Mouse (Mus musculus): Measurements from ENCODE around the gene Plxna4.

Gene Plxna4

GRCm38 (mm10) chr6:32469196-32469595, 118.8 kb downstream of the Plxna4 start:
- DNase-seq = peak; percentile 2

- no peak for DNase-seq
These were observed 122.9 kb downstream of the Plxna4 start for GRCm38 (mm10) chr6:32465129-32465528.

GRCm38 (mm10) chr6:32464637-32465036, 123.4 kb downstream of the Plxna4 start:
- no peak for DNase-seq

- DNase-seq = no peak
These were observed 123.9 kb downstream of the Plxna4 start for GRCm38 (mm10) chr6:32464046-32464445.

- no peak for DNase-seq
These were observed 127.6 kb downstream of the Plxna4 start for GRCm38 (mm10) chr6:32460400-32460799.

- DNase-seq = no peak
These were observed 131.4 kb downstream of the Plxna4 start for GRCm38 (mm10) chr6:32456641-32457040.

- DNase-seq = no peak
These were observed 136.1 kb downstream of the Plxna4 start for GRCm38 (mm10) chr6:32451851-32452250.

GRCm38 (mm10) chr6:32449237-32449963, 138.6 kb downstream of the Plxna4 start:
- no peak for DNase-seq

- DNase-seq = no peak
These were observed 139.2 kb downstream of the Plxna4 start for GRCm38 (mm10) chr6:32448787-32449186.

- DNase-seq = no peak
These were observed 141.7 kb downstream of the Plxna4 start for GRCm38 (mm10) chr6:32446276-32446675.

GRCm38 (mm10) chr6:32445246-32445645, 142.7 kb downstream of the Plxna4 start:
- no peak for DNase-seq

- no peak for DNase-seq
These were observed 143.6 kb downstream of the Plxna4 start for GRCm38 (mm10) chr6:32444393-32444792.

GRCm38 (mm10) chr6:32443679-32444078, 144.3 kb downstream of the Plxna4 start:
- DNase-seq = no peak

- DNase-seq = no peak
These were observed 148.6 kb downstream of the Plxna4 start for GRCm38 (mm10) chr6:32439434-32439833.

- DNase-seq = no peak
These were observed 150.8 kb downstream of the Plxna4 start for GRCm38 (mm10) chr6:32437219-32437618.

- no peak for DNase-seq
These were observed 164.9 kb downstream of the Plxna4 start for GRCm38 (mm10) chr6:32423124-32423523.

GRCm38 (mm10) chr6:32420610-32421009, 167.4 kb downstream of the Plxna4 start:
- no peak for DNase-seq

GRCm38 (mm10) chr6:32417351-32417750, 170.6 kb downstream of the Plxna4 start:
- no peak for DNase-seq

GRCm38 (mm10) chr6:32411325-32411724, 176.7 kb downstream of the Plxna4 start:
- DNase-seq = no peak

- DNase-seq = no peak
These were observed 178.4 kb downstream of the Plxna4 start for GRCm38 (mm10) chr6:32409625-32410024.

- no peak for DNase-seq
These were observed 180.3 kb downstream of the Plxna4 start for GRCm38 (mm10) chr6:32407574-32408185.

- no peak for DNase-seq
These were observed 181.5 kb downstream of the Plxna4 start for GRCm38 (mm10) chr6:32406316-32407095.

- no peak for DNase-seq
These were observed 185.3 kb downstream of the Plxna4 start for GRCm38 (mm10) chr6:32402560-32403235.

Measured in thymus, postnatal 25 days (tissue).